Mouse (Mus musculus): ENCODE measurements around the gene Sypl.

Gene Sypl

GRCm38 (mm10) chr12:32953596-32954215 lies at the start of gene Sypl:
TSS of gene Sypl (plus strand) at chr12:32953891.
- peak; percentile 93 for DNase-seq

GRCm38 (mm10) chr12:32909686-32910085 lies 44.0 kb upstream of the Sypl start:
- no peak for DNase-seq

- DNase-seq: peak; percentile 56
Observed at GRCm38 (mm10) chr12:32910092-32910491, 43.6 kb upstream of the Sypl start.

- peak; percentile 40 for DNase-seq
Observed at GRCm38 (mm10) chr12:32910560-32911194, 43.0 kb upstream of the Sypl start.

GRCm38 (mm10) chr12:32911569-32911968 lies 42.1 kb upstream of the Sypl start:
- DNase-seq: no peak

- DNase-seq: no peak
Observed at GRCm38 (mm10) chr12:32912772-32913171, 40.9 kb upstream of the Sypl start.

GRCm38 (mm10) chr12:32918683-32919082 lies 35.0 kb upstream of the Sypl start:
- no peak for DNase-seq

GRCm38 (mm10) chr12:32919091-32919490 lies 34.6 kb upstream of the Sypl start:
- DNase-seq: no peak

- DNase-seq: no peak
Observed at GRCm38 (mm10) chr12:32919527-32919926, 34.2 kb upstream of the Sypl start.

- peak; percentile 64 for DNase-seq
Observed at GRCm38 (mm10) chr12:32920185-32920788, 33.4 kb upstream of the Sypl start.

GRCm38 (mm10) chr12:32921071-32921470 lies 32.6 kb upstream of the Sypl start:
- no peak for DNase-seq

GRCm38 (mm10) chr12:32921532-32922131 lies 32.1 kb upstream of the Sypl start:
- no peak for DNase-seq

- DNase-seq: no peak
Observed at GRCm38 (mm10) chr12:32924245-32924644, 29.4 kb upstream of the Sypl start.

GRCm38 (mm10) chr12:32926331-32927172 lies 27.1 kb upstream of the Sypl start:
- DNase-seq: peak; percentile 28

GRCm38 (mm10) chr12:32927231-32927835 lies 26.4 kb upstream of the Sypl start:
- no peak for DNase-seq

GRCm38 (mm10) chr12:32928180-32928579 lies 25.5 kb upstream of the Sypl start:
- DNase-seq: no peak

- no peak for DNase-seq
Observed at GRCm38 (mm10) chr12:32929831-32930513, 23.7 kb upstream of the Sypl start.

- DNase-seq: no peak
Observed at GRCm38 (mm10) chr12:32930566-32930965, 23.1 kb upstream of the Sypl start.

- no peak for DNase-seq
Observed at GRCm38 (mm10) chr12:32936246-32936946, 17.3 kb upstream of the Sypl start.

- DNase-seq: no peak
Observed at GRCm38 (mm10) chr12:32941141-32941540, 12.6 kb upstream of the Sypl start.

GRCm38 (mm10) chr12:32943347-32943746 lies 10.3 kb upstream of the Sypl start:
- no peak for DNase-seq

Data from right cerebral cortex, postnatal 14 days (tissue).